Mouse (Mus musculus): ENCODE data around the gene Pax2.

Pax2 gene

GRCm38 (mm10) chr19:44749061-44749990 is 6.5 kb upstream of the Pax2 start:
- peak; percentile 30 to 52 for DNase-seq

- DNase-seq = peak; percentile 81 to 90
Observed at GRCm38 (mm10) chr19:44750051-44751041, 5.5 kb upstream of the Pax2 start.

- no peak for DNase-seq
Observed at GRCm38 (mm10) chr19:44751042-44751441, 4.8 kb upstream of the Pax2 start.

GRCm38 (mm10) chr19:44751551-44751950 is 4.3 kb upstream of the Pax2 start:
- no peak for DNase-seq

GRCm38 (mm10) chr19:44752056-44752940 is 3.5 kb upstream of the Pax2 start:
- DNase-seq = peak; percentile 60 to 73

GRCm38 (mm10) chr19:44753361-44753760 is 2.5 kb upstream of the Pax2 start:
- DNase-seq = peak; percentile 55 to 72

- peak; percentile 84 to 89 for DNase-seq
Observed at GRCm38 (mm10) chr19:44754461-44755377, 1.1 kb upstream of the Pax2 start.

GRCm38 (mm10) chr19:44755378-44755692 is 510 bp upstream of the Pax2 start:
- no peak for DNase-seq

- DNase-seq = peak; percentile 82 to 91
Observed at GRCm38 (mm10) chr19:44756421-44757230, 781 bp downstream of the Pax2 start.

GRCm38 (mm10) chr19:44757231-44757871 is 1.5 kb downstream of the Pax2 start:
- DNase-seq = peak; percentile 41 to 63

- DNase-seq = peak; percentile 39 to 54
Observed at GRCm38 (mm10) chr19:44758846-44759245, 3.0 kb downstream of the Pax2 start.

- peak; percentile 49 to 65 for DNase-seq
Observed at GRCm38 (mm10) chr19:44759531-44760118, 3.8 kb downstream of the Pax2 start.

GRCm38 (mm10) chr19:44760259-44761131 is 4.7 kb downstream of the Pax2 start:
- DNase-seq = peak; percentile 40 to 57

- DNase-seq = peak in 1 of 2 experiments; percentile 41
Observed at GRCm38 (mm10) chr19:44762121-44762621, 6.3 kb downstream of the Pax2 start.

GRCm38 (mm10) chr19:44770268-44771050 is 14.6 kb downstream of the Pax2 start:
- no peak for DNase-seq

GRCm38 (mm10) chr19:44771499-44771898 is 15.7 kb downstream of the Pax2 start:
- DNase-seq = no peak

GRCm38 (mm10) chr19:44781987-44782386 is 26.1 kb downstream of the Pax2 start:
- DNase-seq = no peak

Measured in kidney, postnatal 4 days (tissue).